Comparison of ENCODE assay signal across 21 mouse cellular contexts in genomic region chr4:76241542-76241941, GRCm38 (mm10).
"Had no signal": no experiment of that assay in that cellular context is flagged by ENCODE, and none has a peak within 500 bp of the region (broad histone marks: within the 10 kb centered on the region; RNA-seq: fewer than 3 reads in every experiment).

No protein-coding gene starts in this region.

- H3K4me2 ChIP-seq: forebrain, embryonic 15.5 days; heart, embryonic 11.5 days; hindbrain, embryonic 13.5 days; hindbrain, embryonic 15.5 days; limb, embryonic 12.5 days; liver, embryonic 12.5 days had no signal

- H3K27ac ChIP-seq: forebrain, embryonic 15.5 days; hindbrain, embryonic 15.5 days; hindbrain, postnatal 0 days; layer of hippocampus, adult 2 months; left cerebral cortex, adult 2 months; limb, embryonic 10.5 days; limb, embryonic 12.5 days; liver, embryonic 12.5 days; liver, embryonic 14.5 days had no signal

- H3K36me3 ChIP-seq: forebrain, embryonic 15.5 days; hindbrain, embryonic 15.5 days; limb, embryonic 10.5 days; liver, embryonic 12.5 days had no signal

- H3K4me1 ChIP-seq: limb, embryonic 12.5 days; liver, embryonic 12.5 days had no signal

- H3K9me3 ChIP-seq: forebrain, embryonic 15.5 days; hindbrain, embryonic 13.5 days; hindbrain, embryonic 15.5 days; limb, embryonic 10.5 days; limb, embryonic 12.5 days; liver, embryonic 12.5 days had no signal

- H3K4me3 ChIP-seq: forebrain, embryonic 15.5 days; hindbrain, embryonic 13.5 days; hindbrain, embryonic 15.5 days; layer of hippocampus, adult 2 months; left cerebral cortex, adult 2 months; limb, embryonic 10.5 days; limb, embryonic 12.5 days; liver, embryonic 12.5 days had no signal

- ATAC-seq: forebrain, embryonic 15.5 days; forebrain, postnatal 0 days; hindbrain, postnatal 0 days; liver, embryonic 12.5 days had no signal

- H3K27me3 ChIP-seq: forebrain, embryonic 15.5 days; hindbrain, embryonic 13.5 days; hindbrain, embryonic 15.5 days; limb, embryonic 12.5 days; liver, embryonic 12.5 days had no signal

- H3K9ac ChIP-seq: forebrain, embryonic 15.5 days; forebrain, postnatal 0 days; hindbrain, embryonic 13.5 days; hindbrain, embryonic 15.5 days; limb, embryonic 12.5 days; liver, embryonic 12.5 days; liver, embryonic 14.5 days had no signal

- DNase-seq: forebrain, postnatal 0 days; gastrocnemius, postnatal 14 days; gastrocnemius, postnatal 36 days; heart, adult 11 months; heart, postnatal 14 days; kidney, adult 18-20 months; kidney, adult 8-10 months; kidney, postnatal 10 days; kidney, postnatal 25 days; kidney, postnatal 4 days had no signal
